In genomic region chr14:49739328-49739727, GRCm38 (mm10) we compare ENCODE assay signal across 22 mouse cellular contexts. TPM values are rescaled to one million over a fixed set of nuclear protein-coding genes. Genes with fewer than 3 reads are reported as not detected.
DNase-seq lines count a peak whose midpoint lies in the region; ATAC-seq and TF ChIP-seq lines count a peak whose summit lies in the region.
"Had no signal": no experiment of that assay in that cellular context is flagged by ENCODE, and none has a peak within 500 bp of the region (broad histone marks: within the 10 kb centered on the region; RNA-seq: fewer than 3 reads in every experiment).

No protein-coding gene starts in this region.

- peak; percentile 18 to 27 for DNase-seq in cerebellum, postnatal 14 days
- no peak for DNase-seq in cerebellum, adult 11-12 months
- DNase-seq in heart, postnatal 0 days (ENCODE audit: low spot score), result peak; percentile 34
- DNase-seq in heart, adult 2 months, result no peak
- DNase-seq in limb, embryonic 14.5 days (ENCODE audit: low spot score), result peak; percentile 38
- DNase-seq in limb, embryonic 10.5 days (ENCODE audit: low spot score), result no peak
- peak; percentile 77 for DNase-seq in brain, embryonic 14.5 days (ENCODE audit: low read depth)
- no peak for DNase-seq in spleen, postnatal 10 days (ENCODE audit: low spot score in 2 of 2)
- DNase-seq: adrenal gland, adult 2 months; cerebellum, adult 18-20 months; gastrocnemius, postnatal 25 days; heart, postnatal 36 days; kidney, adult 11 months; kidney, postnatal 14 days; thymus, adult 18-20 months had no signal

- no peak overlapping the region for H3K4me2 ChIP-seq in heart, postnatal 0 days (ENCODE audit: low read depth, low read length)
- H3K4me2 ChIP-seq in limb, embryonic 14.5 days (replicated peaks; ENCODE audit: low read depth, low read length, severe bottlenecking), result no peak overlapping the region
- H3K4me2 ChIP-seq: heart, embryonic 11.5 days; limb, embryonic 13.5 days; liver, embryonic 15.5 days; neural tube, embryonic 15.5 days had no signal

- ATAC-seq in heart, postnatal 0 days (ENCODE audit: insufficient read depth, low read depth), result no peak
- ATAC-seq in limb, embryonic 14.5 days (ENCODE audit: low FRiP score, low read depth), result no peak

- H3K9me3 ChIP-seq in heart, postnatal 0 days (replicated peaks; ENCODE audit: control insufficient read depth, low read length), result no peaks in the 10 kb centered on the region
- no peaks in the 10 kb centered on the region for H3K9me3 ChIP-seq in limb, embryonic 14.5 days (ENCODE audit: control insufficient read depth, low read length)
- no peaks in the 10 kb centered on the region for H3K9me3 ChIP-seq in limb, embryonic 10.5 days (replicated peaks)
- H3K9me3 ChIP-seq: limb, embryonic 13.5 days; liver, embryonic 15.5 days; neural tube, embryonic 15.5 days had no signal

- no peak overlapping the region for H3K9ac ChIP-seq in heart, postnatal 0 days (replicated peaks; ENCODE audit: low read depth, low read length)
- H3K9ac ChIP-seq in heart, adult 2 months (ENCODE audit: low read depth, low read length), result no peak overlapping the region
- H3K9ac ChIP-seq in limb, embryonic 14.5 days (ENCODE audit: low read depth, low read length, severe bottlenecking), result no peak overlapping the region
- H3K9ac ChIP-seq: limb, embryonic 13.5 days; liver, embryonic 15.5 days; neural tube, embryonic 15.5 days had no signal

- TF ChIP-seq CTCF in heart, postnatal 0 days (IDR thresholded peaks at IDR 0.05; ENCODE audit: low read depth), result no peak
- TF ChIP-seq CTCF in heart, adult 2 months (IDR thresholded peaks at IDR 0.05), result no peak
- peak; percentile 16; the same call in 1 of the 2 replicates for TF ChIP-seq CTCF in brain, embryonic 14.5 days (IDR thresholded peaks at IDR 0.05; ENCODE audit: borderline replicate concordance, extremely low read depth, insufficient read depth, insufficient read length)

- H3K27me3 ChIP-seq in heart, postnatal 0 days (ENCODE audit: control insufficient read depth, insufficient read depth, low read length), result no peaks in the 10 kb centered on the region
- no peaks in the 10 kb centered on the region for H3K27me3 ChIP-seq in heart, adult 2 months (ENCODE audit: control insufficient read depth, insufficient read depth, low read length)
- no peaks in the 10 kb centered on the region for H3K27me3 ChIP-seq in limb, embryonic 14.5 days (ENCODE audit: control insufficient read depth, insufficient read depth, low read length)
- H3K27me3 ChIP-seq in limb, embryonic 10.5 days (ENCODE audit: low read depth, poor library complexity, severe bottlenecking), result no peaks in the 10 kb centered on the region
- H3K27me3 ChIP-seq: CH12.LX; limb, embryonic 13.5 days; liver, embryonic 15.5 days; neural tube, embryonic 15.5 days had no signal

- no peaks in the 10 kb centered on the region for H3K79me2 ChIP-seq in heart, adult 2 months (replicated peaks; ENCODE audit: control insufficient read depth, insufficient read depth, low read length)

- no peaks in the 10 kb centered on the region for H3K36me3 ChIP-seq in heart, postnatal 0 days (replicated peaks; ENCODE audit: control insufficient read depth, insufficient read depth, low read length)
- no peaks in the 10 kb centered on the region for H3K36me3 ChIP-seq in heart, adult 2 months (ENCODE audit: control insufficient read depth, insufficient read depth, low read length)
- H3K36me3 ChIP-seq in limb, embryonic 14.5 days (ENCODE audit: control insufficient read depth, insufficient read depth, low read length), result no peaks in the 10 kb centered on the region
- H3K36me3 ChIP-seq in limb, embryonic 10.5 days, result no peaks in the 10 kb centered on the region
- H3K36me3 ChIP-seq: limb, embryonic 13.5 days; liver, embryonic 15.5 days; neural tube, embryonic 15.5 days had no signal

- H3K27ac ChIP-seq in heart, postnatal 0 days (ENCODE audit: low read depth), result no peak overlapping the region
- H3K27ac ChIP-seq in heart, adult 2 months, result no peak overlapping the region
- H3K27ac ChIP-seq in limb, embryonic 14.5 days (replicated peaks; ENCODE audit: low read depth, low read length), result no peak overlapping the region
- no peak overlapping the region for H3K27ac ChIP-seq in limb, embryonic 10.5 days
- H3K27ac ChIP-seq: limb, embryonic 13.5 days; liver, embryonic 15.5 days; neural tube, embryonic 15.5 days had no signal

- peaks cover 5% of the 10 kb centered on the region for H3K4me1 ChIP-seq in heart, postnatal 0 days (ENCODE audit: control insufficient read depth, insufficient read depth)
- no peaks in the 10 kb centered on the region for H3K4me1 ChIP-seq in heart, adult 2 months (ENCODE audit: control insufficient read depth, insufficient read depth, low read length)
- H3K4me1 ChIP-seq in limb, embryonic 14.5 days (ENCODE audit: control insufficient read depth, insufficient read depth, low read length), result no peaks in the 10 kb centered on the region
- H3K4me1 ChIP-seq in limb, embryonic 10.5 days, result no peaks in the 10 kb centered on the region
- H3K4me1 ChIP-seq: limb, embryonic 13.5 days; liver, embryonic 15.5 days had no signal

- WGBS in heart, postnatal 0 days, result 43% methylated on average over 7 of the region's 7 CpGs
- WGBS in heart, adult 2 months, result 62% methylated on average over 7 of the region's 7 CpGs
- 28% methylated on average over 7 of the region's 7 CpGs for WGBS in limb, embryonic 14.5 days
- WGBS in limb, embryonic 10.5 days, result 51% methylated on average over 7 of the region's 7 CpGs

- H3K4me3 ChIP-seq in heart, postnatal 0 days (ENCODE audit: low read depth, low read length), result no peak overlapping the region
- H3K4me3 ChIP-seq in heart, adult 2 months, result no peak overlapping the region
- no peak overlapping the region for H3K4me3 ChIP-seq in limb, embryonic 14.5 days (replicated peaks; ENCODE audit: low read length)
- no peak overlapping the region for H3K4me3 ChIP-seq in limb, embryonic 10.5 days
- H3K4me3 ChIP-seq: erythroblast, embryonic 14.5 days; limb, embryonic 13.5 days; liver, embryonic 15.5 days; myocyte; neural tube, embryonic 15.5 days had no signal

- intact Hi-C loops in heart, adult 2 months (cut with DNase I), result loop anchor here (10.0 kb wide), 1 partner anchor 585 kb away; no protein-coding TSS in a partner anchor

- TF ChIP-seq EP300 in heart, postnatal 0 days (IDR thresholded peaks at IDR 0.05; ENCODE audit: low read depth), result no peak
- TF ChIP-seq EP300 in heart, adult 2 months (IDR thresholded peaks at IDR 0.05; ENCODE audit: insufficient read depth, low read depth, low read length), result no peak

- no peak for TF ChIP-seq POLR2A in heart, adult 2 months (IDR thresholded peaks at IDR 0.05; ENCODE audit: insufficient read depth, low read depth, low read length)
- no peak for TF ChIP-seq POLR2A in limb, embryonic 14.5 days (IDR thresholded peaks at IDR 0.05; ENCODE audit: borderline replicate concordance, extremely low read depth, insufficient read depth, insufficient read length)
- no peak for TF ChIP-seq POLR2A in brain, embryonic 14.5 days (IDR thresholded peaks at IDR 0.05; ENCODE audit: borderline replicate concordance, extremely low read depth, insufficient read depth, insufficient read length, poor library complexity, severe bottlenecking)

RNA-seq across cellular contexts. Expression of gene Armh4, which starts 43.9 kb away (rescaled TPM):
- 29.2 and 34.0 TPM in 2 replicates for total RNA-seq in heart, postnatal 0 days (2014; rRNA removed; ENCODE audit: low replicate concordance)
- 12.7 and 14.2 TPM in 2 replicates for polyA plus RNA-seq in heart, postnatal 0 days (2015; fragmentation: Nextera tagmentation; extraction: Ambion mirVana)
- 10 to 100 TPM in 1 of 2 experiments, 1 to 10 TPM in 1; 9.0 to 10.3 TPM for total RNA-seq in heart, adult 2 months (2021)
- polyA plus RNA-seq in heart, adult 2 months (2012; rRNA removed), result 4.1 and 12.6 TPM in 2 replicates
- 11.3 and 12.9 TPM in 2 replicates for polyA plus RNA-seq in limb, embryonic 14.5 days (2012; rRNA removed)
- polyA plus RNA-seq in limb, embryonic 14.5 days (2014; fragmentation: Nextera tagmentation; extraction: Ambion mirVana), result 16.3 and 17.8 TPM in 2 replicates
- 4.8 and 6.1 TPM in 2 replicates for polyA plus RNA-seq in limb, embryonic 10.5 days (2016; fragmentation: Nextera tagmentation; extraction: Ambion mirVana)
- 8.6 and 13.4 TPM in 2 replicates for polyA plus RNA-seq in brain, embryonic 14.5 days (2012; rRNA removed)
- total RNA-seq: CH12.LX had no signal
- polyA plus RNA-seq: erythroblast, embryonic 14.5 days had no signal

Comparison
In these comparisons a context has a peak if more than half of its experiments do, and no peak if none do; other contexts are left out.
1. DNase-seq: peak in cerebellum, postnatal 14 days (2 of 2), heart, postnatal 0 days (single experiment), limb, embryonic 14.5 days (single experiment) and brain, embryonic 14.5 days (single experiment); none in cerebellum, adult 11-12 months (single experiment), heart, adult 2 months (0 of 2), limb, embryonic 10.5 days (single experiment) and spleen, postnatal 10 days (0 of 2).